Mouse (Mus musculus) neural tube, embryonic 14.5 days (tissue): Measurements from ENCODE around the gene Il25. TPM values are rescaled to one million over a fixed set of nuclear protein-coding genes. Genes with fewer than 3 reads are reported as not detected.

Source experiments
- ATAC-seq: fragments of 200-750 bp; cut with Nextera tagmentation; 2 replicates; pipeline ENCODE4 v1.8.0; 2017; ENCODE audit warnings: low read depth, mild to moderate bottlenecking, moderate TSS enrichment, moderate library complexity
- H3K27ac ChIP-seq: fragments of 300-500 bp; sonication (generic); 2 replicates; pipeline ENCODE4 v1.5.1; 2014; ENCODE audit warnings: low read depth, mild to moderate bottlenecking, control low read depth, low read length, moderate library complexity, mixed read lengths
- H3K27me3 ChIP-seq: fragments of 300-500 bp; sonication (generic); 2 replicates; pipeline ENCODE4 v1.6.1; 2014; ENCODE audit warnings: low read length; ENCODE audit not compliant: control insufficient read depth, insufficient read depth
- H3K36me3 ChIP-seq: fragments of 300-500 bp; sonication (generic); 2 replicates; pipeline ENCODE4 v1.6.1; 2014; ENCODE audit warnings: low read length, mixed read lengths; ENCODE audit not compliant: control insufficient read depth, insufficient read depth
- H3K4me1 ChIP-seq: fragments of 300-500 bp; sonication (generic); 2 replicates; pipeline ENCODE4 v1.6.1; 2014; ENCODE audit warnings: low read length; ENCODE audit not compliant: control insufficient read depth, insufficient read depth
- H3K4me2 ChIP-seq: fragments of 300-500 bp; sonication (generic); 2 replicates; pipeline ENCODE4 v1.6.1; 2014; ENCODE audit warnings: mild to moderate bottlenecking, low read depth, low read length, control low read depth
- H3K4me3 ChIP-seq: fragments of 300-500 bp; sonication (generic); 2 replicates; pipeline ENCODE4 v1.5.1; 2014; ENCODE audit warnings: low read depth, low read length, control low read depth, mixed read lengths
- H3K9ac ChIP-seq: fragments of 300-500 bp; sonication (generic); replicated peaks from 2 replicates; pipeline ENCODE4 v1.6.1; 2014; ENCODE audit warnings: low read depth, mild to moderate bottlenecking, control low read depth, low read length, mixed read lengths
- H3K9me3 ChIP-seq: fragments of 300-500 bp; sonication (generic); 2 replicates; pipeline ENCODE4 v1.6.1; 2016; ENCODE audit warnings: low read length; ENCODE audit not compliant: control insufficient read depth
- WGBS: fragments of 180-500 bp; shearing (Covaris S2); extraction: QIAGEN DNeasy Blood & Tissue Kit; methylation state at CpG from one replicate; pipeline ENCODE4 v1.1.7; 2014; 5-methylcytosine and 5-hydroxymethylcytosine counted together
- polyA plus RNA-seq: library from polyadenylated mRNA; unstranded; fragments of >200 nt; fragmentation: Nextera tagmentation; extraction: Ambion mirVana; gene quantifications from 2 replicates; pipeline ENCODE4 v1.2.1, GENCODE M21; 2014

Gene Il25
- polyA plus RNA-seq, 1 experiment from 2014 or later, result 0.39 TPM

- no peak for ATAC-seq
- WGBS, result 90% methylated on average over 16 of the region's 16 CpGs
- H3K4me2 ChIP-seq, result no peak overlapping the region
- no peaks in the 10 kb centered on the region for H3K27me3 ChIP-seq
- H3K27ac ChIP-seq, result no peak overlapping the region
- no peaks in the 10 kb centered on the region for H3K9me3 ChIP-seq
- no peak overlapping the region for H3K9ac ChIP-seq
- H3K36me3 ChIP-seq, result no peaks in the 10 kb centered on the region
- no peak overlapping the region for H3K4me3 ChIP-seq
- 0 out of 2 replicates have a peak, but pooled peaks cover 7% of the 10 kb centered on the region for H3K4me1 ChIP-seq
Observed at GRCm38 (mm10) chr14:54937361-54938182, 5.1 kb downstream of the Il25 start.

DNA sequence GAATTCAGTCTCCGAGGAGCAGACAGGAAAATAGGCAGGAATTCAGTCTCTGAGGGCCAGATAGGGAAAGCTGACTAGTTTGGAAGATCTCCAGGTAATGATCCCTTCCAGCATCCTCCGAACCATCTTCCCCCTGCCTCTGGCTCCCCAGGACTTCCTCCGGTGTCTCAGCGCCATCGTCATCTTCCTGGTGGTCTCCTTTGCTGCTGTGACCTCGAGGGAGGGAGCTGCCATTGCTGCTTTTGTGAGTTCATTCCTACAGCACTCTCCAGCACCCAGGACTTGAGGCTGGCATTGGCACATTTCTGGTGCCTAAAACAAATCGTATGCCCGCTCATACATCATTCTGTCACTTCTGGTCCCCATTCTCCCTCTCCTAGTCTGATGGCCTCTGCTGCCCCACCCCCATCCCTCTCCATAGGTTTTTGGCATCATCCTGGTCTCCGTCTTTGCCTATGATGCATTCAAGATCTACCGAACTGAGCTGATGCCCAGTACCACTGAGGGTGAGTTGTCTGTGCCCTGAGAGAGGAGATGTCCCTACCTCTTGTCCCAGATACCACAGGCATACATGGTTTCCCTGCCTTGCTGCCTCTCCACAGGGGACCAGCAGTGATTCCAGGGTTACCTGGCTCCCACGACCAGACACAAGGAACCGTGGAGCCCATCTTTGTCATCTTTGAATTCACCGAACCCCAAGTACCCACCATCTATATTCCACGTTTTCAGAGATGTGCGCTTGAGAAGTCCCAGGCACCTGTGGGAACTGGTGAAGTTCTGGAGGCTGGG lies 6.1 kb downstream of the Il25 start:
- Histone ChIP-seq H3K4me3 (no peak overlapping the region), H3K36me3 (no peaks in the 10 kb centered on the region), H3K9me3 (no peaks in the 10 kb centered on the region), H3K4me1 (0 out of 2 replicates have a peak, but pooled peaks cover 7% of the 10 kb centered on the region), H3K4me2 (no peak overlapping the region), H3K9ac (no peak overlapping the region), H3K27ac (no peak overlapping the region), H3K27me3 (no peaks in the 10 kb centered on the region)
- WGBS, result 82% methylated on average over 15 of the region's 15 CpGs
- ATAC-seq, result no peak

DNA sequence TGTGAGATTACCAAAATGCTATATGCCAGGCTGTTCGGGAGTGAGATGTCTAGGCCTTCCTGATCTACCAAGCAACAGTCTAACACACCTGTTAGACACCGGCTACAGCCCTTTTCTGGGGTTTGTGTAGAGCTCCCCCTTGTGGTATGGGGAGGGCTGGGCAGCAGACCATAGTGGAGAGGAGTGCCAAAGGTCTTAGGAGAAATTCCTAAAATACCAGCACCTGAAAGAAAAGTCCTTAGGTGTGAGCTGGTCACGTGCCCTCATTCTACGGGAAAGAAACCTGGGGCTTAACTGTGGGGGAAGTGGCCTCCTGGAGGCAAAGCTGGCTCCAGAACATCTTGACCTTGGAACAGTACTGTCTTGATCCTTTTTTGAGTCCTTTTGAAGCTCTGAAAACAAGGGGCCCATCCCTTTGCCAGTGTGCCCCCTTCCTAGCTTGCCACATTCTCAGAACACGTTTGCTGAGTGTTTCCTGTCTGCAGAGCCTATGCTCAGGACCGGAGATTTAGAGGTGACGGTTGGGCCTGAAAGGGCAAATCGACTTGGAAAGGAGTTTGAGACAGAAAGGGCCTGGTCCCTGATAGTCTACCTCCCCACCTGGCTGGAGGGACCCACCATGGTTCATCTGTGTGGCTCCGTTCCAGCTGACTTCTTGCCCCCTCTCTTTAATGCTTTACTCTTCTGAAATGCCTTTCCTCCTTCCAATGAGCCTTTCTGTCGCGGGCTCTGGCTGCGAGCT lies 7.1 kb downstream of the Il25 start:
- Histone ChIP-seq H3K27me3 (no peaks in the 10 kb centered on the region), H3K4me2 (no peak overlapping the region), H3K27ac (no peak overlapping the region), H3K9me3 (no peaks in the 10 kb centered on the region), H3K4me1 (0 out of 2 replicates have a peak, but pooled peaks cover 7% of the 10 kb centered on the region), H3K4me3 (no peak overlapping the region), H3K36me3 (no peaks in the 10 kb centered on the region), H3K9ac (no peak overlapping the region)
- WGBS, result 55% methylated on average over 12 of the region's 12 CpGs
- no peak for ATAC-seq

GRCm38 (mm10) chr14:54940176-54940530 lies 7.7 kb downstream of the Il25 start:
- 81% methylated on average over 3 of the region's 3 CpGs for WGBS
- no peak for ATAC-seq

GRCm38 (mm10) chr14:54941024-54941978 lies 8.8 kb downstream of the Il25 start:
- Histone ChIP-seq H3K4me2 (no peak overlapping the region), H3K4me3 (no peak overlapping the region), H3K27me3 (no peaks in the 10 kb centered on the region), H3K9ac (no peak overlapping the region), H3K27ac (no peak overlapping the region), H3K36me3 (no peaks in the 10 kb centered on the region), H3K9me3 (no peaks in the 10 kb centered on the region), H3K4me1 (0 out of 2 replicates have a peak, but pooled peaks cover 4% of the 10 kb centered on the region)
- no peak for ATAC-seq
- WGBS, result 74% methylated on average over 13 of the region's 13 CpGs

More at GRCm38 (mm10) chr14:54940176-54940530, 7.7 kb downstream of the Il25 start:
- Histone ChIP-seq H3K4me3 (no peak overlapping the region), H3K4me1 (0 out of 2 replicates have a peak, but pooled peaks cover 7% of the 10 kb centered on the region), H3K36me3 (no peaks in the 10 kb centered on the region), H3K27ac (no peak overlapping the region), H3K9ac (no peak overlapping the region), H3K4me2 (no peak overlapping the region), H3K9me3 (no peaks in the 10 kb centered on the region), H3K27me3 (no peaks in the 10 kb centered on the region)

- Histone ChIP-seq H3K9me3 (no peaks in the 10 kb centered on the region), H3K4me3 (no peak overlapping the region), H3K27ac (no peak overlapping the region), H3K36me3 (no peaks in the 10 kb centered on the region), H3K4me1 (no peaks in the 10 kb centered on the region), H3K4me2 (no peak overlapping the region), H3K9ac (no peak overlapping the region), H3K27me3 (no peaks in the 10 kb centered on the region)
- ATAC-seq, result no peak
- 83% methylated on average over 8 of the region's 8 CpGs for WGBS
Observed at GRCm38 (mm10) chr14:54942479-54942878, 10.0 kb downstream of the Il25 start.

DNA sequence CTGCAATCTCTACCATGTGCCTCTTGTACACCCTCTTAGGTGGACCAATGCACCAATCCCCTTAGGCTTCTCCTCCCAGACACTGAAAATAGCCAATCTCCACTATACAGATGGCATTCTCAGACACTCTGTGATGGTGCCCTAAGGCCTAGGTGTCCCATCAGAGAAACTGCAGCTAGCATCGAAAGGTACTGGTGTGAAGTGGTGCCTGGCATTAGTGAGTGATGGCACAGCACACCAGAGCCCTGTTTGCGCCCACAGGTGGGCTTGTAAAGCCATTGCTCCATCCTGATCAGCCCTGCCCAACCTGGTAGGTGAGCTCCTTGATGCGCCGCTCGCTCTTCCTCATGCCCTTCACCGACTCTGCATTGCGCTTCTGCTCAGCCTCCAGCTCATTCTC lies 11.5 kb downstream of the Il25 start:
- Histone ChIP-seq H3K4me2 (no peak overlapping the region), H3K36me3 (no peaks in the 10 kb centered on the region), H3K4me3 (no peak overlapping the region), H3K9me3 (no peaks in the 10 kb centered on the region), H3K27me3 (no peaks in the 10 kb centered on the region), H3K27ac (no peak overlapping the region), H3K9ac (no peak overlapping the region), H3K4me1 (no peaks in the 10 kb centered on the region)
- WGBS, result 94% methylated on average over 7 of the region's 7 CpGs
- no peak for ATAC-seq

DNA sequence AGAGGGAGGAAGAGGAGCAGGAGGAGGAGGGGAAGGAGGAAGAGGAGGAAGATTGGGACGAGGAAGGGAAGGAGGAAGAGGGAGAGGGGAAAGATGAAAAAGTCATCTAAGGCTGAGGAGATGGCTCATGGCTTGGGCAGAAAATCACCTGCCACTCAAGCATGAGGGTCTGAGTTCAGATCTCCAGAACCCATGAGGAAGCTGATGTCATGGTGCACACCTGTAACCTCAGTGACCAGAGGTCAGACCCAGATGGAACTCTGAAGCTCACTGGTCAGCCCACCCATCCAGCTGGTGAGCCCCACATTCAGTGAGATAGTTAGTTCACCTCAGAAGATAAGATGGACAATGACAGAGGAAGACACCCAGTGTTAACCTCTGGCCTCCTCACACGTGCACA lies 12.4 kb downstream of the Il25 start:
- 88% methylated on average over 2 of the region's 2 CpGs for WGBS
- Histone ChIP-seq H3K27me3 (no peaks in the 10 kb centered on the region), H3K4me1 (no peaks in the 10 kb centered on the region), H3K9ac (no peak overlapping the region), H3K36me3 (no peaks in the 10 kb centered on the region), H3K4me2 (no peak overlapping the region), H3K9me3 (no peaks in the 10 kb centered on the region), H3K27ac (no peak overlapping the region), H3K4me3 (no peak overlapping the region)
- no peak for ATAC-seq
